Comparison of ENCODE assay signal across 8 mouse cellular contexts in genomic region chr19:53312336-53312871, GRCm38 (mm10). TPM values are rescaled to one million over a fixed set of nuclear protein-coding genes. Genes with fewer than 3 reads are reported as not detected.
DNase-seq lines count a peak whose midpoint lies in the region; ATAC-seq lines count a peak whose summit lies in the region.

No protein-coding gene starts in this region.

- peaks cover 32% of the 10 kb centered on the region for H3K4me1 ChIP-seq in embryonic facial prominence, embryonic 13.5 days
- H3K4me1 ChIP-seq in heart, embryonic 10.5 days = peaks cover 24% of the 10 kb centered on the region
- peaks cover 25% of the 10 kb centered on the region for H3K4me1 ChIP-seq in kidney, embryonic 15.5 days
- H3K4me1 ChIP-seq in liver, embryonic 12.5 days = peaks cover 32% of the 10 kb centered on the region
- H3K4me1 ChIP-seq in stomach, embryonic 16.5 days (ENCODE audit: control insufficient read depth, insufficient read depth, low read length) = peaks cover 17% of the 10 kb centered on the region

- WGBS in embryonic facial prominence, embryonic 13.5 days = under 1% methylated on average over 26 of the region's 26 CpGs
- WGBS in heart, embryonic 10.5 days = under 1% methylated on average over 26 of the region's 26 CpGs
- WGBS in kidney, embryonic 15.5 days = 0% methylated on average over 26 of the region's 26 CpGs
- WGBS in liver, embryonic 12.5 days (ENCODE audit: insufficient replicate concordance) = under 1% methylated on average over 23 of the region's 26 CpGs
- WGBS in stomach, embryonic 16.5 days = under 1% methylated on average over 26 of the region's 26 CpGs

- H3K27ac ChIP-seq in embryonic facial prominence, embryonic 13.5 days = peak overlapping the region; percentile 98
- peak overlapping the region; percentile 96 for H3K27ac ChIP-seq in heart, embryonic 10.5 days
- H3K27ac ChIP-seq in kidney, embryonic 15.5 days = peak overlapping the region; percentile 93
- peak overlapping the region; percentile 96 for H3K27ac ChIP-seq in liver, embryonic 12.5 days
- peak overlapping the region; percentile 97 for H3K27ac ChIP-seq in stomach, embryonic 16.5 days (ENCODE audit: low read length)

- ATAC-seq in embryonic facial prominence, embryonic 13.5 days (ENCODE audit: insufficient number of reproducible peaks, insufficient read depth, low FRiP score, low TSS enrichment, low read depth) = no peak
- ATAC-seq in kidney, embryonic 15.5 days (replicated peaks; ENCODE audit: low FRiP score) = 0 out of 2 replicates have a peak, but pooled peaks have one; percentile 5
- peak; percentile 14; the same call in 1 of the 2 replicates for ATAC-seq in liver, embryonic 12.5 days
- peak; percentile 14; the same call in 1 of the 2 replicates for ATAC-seq in stomach, embryonic 16.5 days (ENCODE audit: insufficient read depth, low FRiP score)

- H3K4me3 ChIP-seq in embryonic facial prominence, embryonic 13.5 days = peak overlapping the region; percentile 97
- peak overlapping the region; percentile 98 for H3K4me3 ChIP-seq in heart, embryonic 10.5 days
- H3K4me3 ChIP-seq in kidney, embryonic 15.5 days (replicated peaks) = peak overlapping the region; percentile 91
- peak overlapping the region; percentile 84 for H3K4me3 ChIP-seq in liver, embryonic 12.5 days
- peak overlapping the region; percentile 86 for H3K4me3 ChIP-seq in stomach, embryonic 16.5 days (replicated peaks; ENCODE audit: low read length)

- H3K9me3 ChIP-seq in embryonic facial prominence, embryonic 13.5 days = no peaks in the 10 kb centered on the region
- no peaks in the 10 kb centered on the region for H3K9me3 ChIP-seq in heart, embryonic 10.5 days
- no peaks in the 10 kb centered on the region for H3K9me3 ChIP-seq in kidney, embryonic 15.5 days (replicated peaks)
- no peaks in the 10 kb centered on the region for H3K9me3 ChIP-seq in liver, embryonic 12.5 days (replicated peaks)
- H3K9me3 ChIP-seq in stomach, embryonic 16.5 days (replicated peaks; ENCODE audit: control insufficient read depth, low read length) = no peaks in the 10 kb centered on the region

- H3K9ac ChIP-seq in embryonic facial prominence, embryonic 13.5 days = peak overlapping the region; percentile 94
- peak overlapping the region; percentile 87 for H3K9ac ChIP-seq in kidney, embryonic 15.5 days
- peak overlapping the region; percentile 97 for H3K9ac ChIP-seq in liver, embryonic 12.5 days
- H3K9ac ChIP-seq in stomach, embryonic 16.5 days (ENCODE audit: low read length) = peak overlapping the region; percentile 90

- peak; percentile 86 for DNase-seq in A20 (ENCODE audit: low read depth, low spot score)
- DNase-seq in adrenal gland, adult (ENCODE audit: inconsistent age in 2 of 2, low spot score in 1 of 2) = peak; percentile 70 to 90
- peak; percentile 85 for DNase-seq in heart, embryonic 10.5 days (ENCODE audit: low spot score)
- DNase-seq in natural killer cell, adult 2 months (ENCODE audit: low spot score in 2 of 2) = peak; percentile 47 to 54

- H3K4me2 ChIP-seq in embryonic facial prominence, embryonic 13.5 days = peak overlapping the region; percentile 91
- peak overlapping the region; percentile 97 for H3K4me2 ChIP-seq in kidney, embryonic 15.5 days
- H3K4me2 ChIP-seq in liver, embryonic 12.5 days = peak overlapping the region; percentile 98
- peak overlapping the region; percentile 92 for H3K4me2 ChIP-seq in stomach, embryonic 16.5 days (ENCODE audit: low read depth, low read length)

- H3K36me3 ChIP-seq in embryonic facial prominence, embryonic 13.5 days = no peaks in the 10 kb centered on the region
- H3K36me3 ChIP-seq in heart, embryonic 10.5 days = no peaks in the 10 kb centered on the region
- no peaks in the 10 kb centered on the region for H3K36me3 ChIP-seq in kidney, embryonic 15.5 days
- H3K36me3 ChIP-seq in liver, embryonic 12.5 days = no peaks in the 10 kb centered on the region
- H3K36me3 ChIP-seq in stomach, embryonic 16.5 days (ENCODE audit: control insufficient read depth, insufficient read depth, low read length) = no peaks in the 10 kb centered on the region

- no peaks in the 10 kb centered on the region for H3K27me3 ChIP-seq in embryonic facial prominence, embryonic 13.5 days
- H3K27me3 ChIP-seq in heart, embryonic 10.5 days (ENCODE audit: insufficient read depth, poor library complexity, severe bottlenecking) = no peaks in the 10 kb centered on the region
- no peaks in the 10 kb centered on the region for H3K27me3 ChIP-seq in kidney, embryonic 15.5 days
- no peaks in the 10 kb centered on the region for H3K27me3 ChIP-seq in liver, embryonic 12.5 days (replicated peaks)
- H3K27me3 ChIP-seq in stomach, embryonic 16.5 days (ENCODE audit: control insufficient read depth, insufficient read depth, low read length) = no peaks in the 10 kb centered on the region

RNA-seq across cellular contexts. Expression of gene Mxi1, which starts 2.1 kb away (rescaled TPM):
- 26.5 and 40.3 TPM in 2 replicates for polyA plus RNA-seq in embryonic facial prominence, embryonic 13.5 days (2015; fragmentation: Nextera tagmentation; extraction: Ambion mirVana)
- polyA plus RNA-seq in heart, embryonic 10.5 days (2016; fragmentation: Nextera tagmentation; extraction: Ambion mirVana) = 27.7 and 28.7 TPM in 2 replicates
- polyA plus RNA-seq in kidney, embryonic 15.5 days (2015; fragmentation: Nextera tagmentation; extraction: Ambion mirVana) = 37.3 and 40.2 TPM in 2 replicates
- polyA plus RNA-seq in liver, embryonic 12.5 days (2016; fragmentation: Nextera tagmentation; extraction: Ambion mirVana) = 38.3 and 39.3 TPM in 2 replicates
- 15.8 and 15.9 TPM in 2 replicates for polyA plus RNA-seq in stomach, embryonic 16.5 days (2015; fragmentation: Nextera tagmentation; extraction: Ambion mirVana)

RNA-seq across cellular contexts. Expression of gene Gm10197, which starts 59.2 kb away (rescaled TPM):
- not detected in 2 replicates for polyA plus RNA-seq in embryonic facial prominence, embryonic 13.5 days (2015; fragmentation: Nextera tagmentation; extraction: Ambion mirVana)
- polyA plus RNA-seq in heart, embryonic 10.5 days (2016; fragmentation: Nextera tagmentation; extraction: Ambion mirVana) = not detected in 2 replicates
- not detected in 2 replicates for polyA plus RNA-seq in kidney, embryonic 15.5 days (2015; fragmentation: Nextera tagmentation; extraction: Ambion mirVana)
- polyA plus RNA-seq in liver, embryonic 12.5 days (2016; fragmentation: Nextera tagmentation; extraction: Ambion mirVana) = not detected in 2 replicates
- not detected in 2 replicates for polyA plus RNA-seq in stomach, embryonic 16.5 days (2015; fragmentation: Nextera tagmentation; extraction: Ambion mirVana)
